Mouse (Mus musculus) MEL (cell line): Measurements from ENCODE around the gene Ubl4a. TPM values are rescaled to one million over a fixed set of nuclear protein-coding genes. Genes with fewer than 3 reads are reported as not detected.

ENCODE experiments used
- DNase-seq: peaks from one replicate; pipeline ENCODE4 v3.0.0; 2011; ENCODE audit warnings: low read depth, low spot score
- H3K27ac ChIP-seq: 2 replicates; pipeline ENCODE4 v1.5.1; 2012; ENCODE audit warnings: low read depth, mild to moderate bottlenecking, control low read depth, low read length, moderate library complexity; ENCODE audit not compliant: control insufficient read depth
- H3K27me3 ChIP-seq, 2 experiments: fragments of 150-350 bp in 1 of 2; sonication (generic) in 1 of 2; 2 replicates each; pipeline ENCODE4 v1.6.1; 2012; ENCODE audit warnings: low read length in 2 of 2, mild to moderate bottlenecking in 2 of 2, improper control_type of control experiment in 1 of 2, moderate library complexity in 1 of 2; ENCODE audit not compliant: insufficient read depth in 2 of 2, control insufficient read depth in 1 of 2
- H3K36me3 ChIP-seq, 2 experiments: 2 replicates each; pipeline ENCODE4 v1.6.1; 2012 to 2014; ENCODE audit warnings: low read length in 2 of 2, improper control_type of control experiment in 1 of 2, inconsistent platforms in 1 of 2, mild to moderate bottlenecking in 1 of 2; ENCODE audit not compliant: insufficient read depth in 2 of 2, control insufficient read depth in 1 of 2
- H3K4me1 ChIP-seq, 2 experiments: fragments of 150-350 bp in 1 of 2; sonication (generic) in 1 of 2; 2 replicates each; pipeline ENCODE4 v1.6.1; 2012; ENCODE audit warnings: low read length in 2 of 2, improper control_type of control experiment in 1 of 2, mild to moderate bottlenecking in 1 of 2; ENCODE audit not compliant: insufficient read depth in 2 of 2, control insufficient read depth in 1 of 2
- H3K4me3 ChIP-seq, 2 experiments: fragments of 150-350 bp in 1 of 2; sonication (generic) in 1 of 2; 2 replicates each; pipeline ENCODE4 v1.5.1; 2012; ENCODE audit warnings: low read depth in 2 of 2, low read length in 2 of 2, mild to moderate bottlenecking in 2 of 2, moderate library complexity in 2 of 2, control low read depth in 1 of 2, improper control_type of control experiment in 1 of 2; ENCODE audit not compliant: control insufficient read depth in 1 of 2, insufficient read depth in 1 of 2
- H3K79me2 ChIP-seq: 2 replicates; pipeline ENCODE4 v1.6.1; 2012; ENCODE audit warnings: mild to moderate bottlenecking, low read length, moderate library complexity; ENCODE audit not compliant: control insufficient read depth, poor library complexity, insufficient read depth
- H3K9ac ChIP-seq: 2 replicates; pipeline ENCODE4 v1.6.1; 2012; ENCODE audit warnings: low read depth, mild to moderate bottlenecking, control low read depth, low read length, moderate library complexity; ENCODE audit not compliant: control insufficient read depth, poor library complexity, severe bottlenecking
- H3K9me3 ChIP-seq: fragments of 150-350 bp; sonication (generic); replicated peaks from 2 replicates; pipeline ENCODE4 v1.6.1; 2012; ENCODE audit warnings: mild to moderate bottlenecking, low read length, improper control_type of control experiment, moderate library complexity; ENCODE audit not compliant: insufficient read depth
- CHD2 ChIP-seq: IDR thresholded peaks from 2 replicates; pipeline ENCODE4 v1.6.1; 2011; ENCODE audit warnings: low read length, improper control_type of control experiment
- CTCF ChIP-seq, 3 experiments: IDR thresholded peaks in 2 of 3; conservative IDR thresholded peaks in 1 of 3; 2 replicates each; pipeline ENCODE4 v1.5.1; 2011 to 2012; ENCODE audit warnings: low read length in 3 of 3, low read depth in 2 of 3, mild to moderate bottlenecking in 2 of 3, improper control_type of control experiment in 1 of 3, inconsistent platforms in 1 of 3, mixed read lengths in 1 of 3, moderate library complexity in 1 of 3; ENCODE audit not compliant: control insufficient read depth in 1 of 3, insufficient read depth in 1 of 3, poor library complexity in 1 of 3, severe bottlenecking in 1 of 3
- E2F4 ChIP-seq: IDR thresholded peaks from 2 replicates; pipeline ENCODE4 v1.6.1; 2011; ENCODE audit warnings: low read depth, low read length, improper control_type of control experiment, borderline replicate concordance
- GABPA ChIP-seq: IDR thresholded peaks from 2 replicates; pipeline ENCODE4 v1.6.1; 2012; ENCODE audit warnings: low read depth, mild to moderate bottlenecking, inconsistent platforms, low read length, improper control_type of control experiment, moderate library complexity
- GATA1 ChIP-seq: IDR thresholded peaks from 2 replicates; pipeline ENCODE4 v1.6.1; 2011; ENCODE audit warnings: low read depth, low read length, improper control_type of control experiment
- HCFC1 ChIP-seq: IDR thresholded peaks from 2 replicates; pipeline ENCODE4 v1.6.1; 2012; ENCODE audit warnings: low read depth, mild to moderate bottlenecking, inconsistent platforms, low read length, improper control_type of control experiment, moderate library complexity
- JUND ChIP-seq: IDR thresholded peaks from 2 replicates; pipeline ENCODE4 v1.6.1; 2011; ENCODE audit warnings: low read depth, mild to moderate bottlenecking, improper control_type of control experiment, low read length
- MAX ChIP-seq: IDR thresholded peaks from 2 replicates; pipeline ENCODE4 v1.6.1; 2011; ENCODE audit warnings: low read length, improper control_type of control experiment
- MXI1 ChIP-seq: IDR thresholded peaks from 2 replicates; pipeline ENCODE4 v1.6.1; 2011; ENCODE audit warnings: mild to moderate bottlenecking, low read depth, low read length, improper control_type of control experiment
- MYC ChIP-seq: IDR thresholded peaks from 2 replicates; pipeline ENCODE4 v1.6.1; 2011; ENCODE audit warnings: low read depth, mild to moderate bottlenecking, low read length, improper control_type of control experiment, moderate library complexity
- NELFE ChIP-seq: IDR thresholded peaks from 2 replicates; pipeline ENCODE4 v1.6.1; 2011; ENCODE audit warnings: low read depth, low read length, improper control_type of control experiment
- POLR2A ChIP-seq, 2 experiments: IDR thresholded peaks; 2 replicates each; pipeline ENCODE4 v1.6.1; 2011 to 2012; ENCODE audit warnings: low read length in 2 of 2, mild to moderate bottlenecking in 2 of 2, control low read depth in 1 of 2, improper control_type of control experiment in 1 of 2, low read depth in 1 of 2, moderate library complexity in 1 of 2; ENCODE audit not compliant: control insufficient read depth in 1 of 2, insufficient read depth in 1 of 2, poor library complexity in 1 of 2
- RAD21 ChIP-seq: IDR thresholded peaks from 2 replicates; pipeline ENCODE4 v1.6.1; 2011; ENCODE audit warnings: mild to moderate bottlenecking, low read depth, low read length, improper control_type of control experiment
- RCOR1 ChIP-seq: IDR thresholded peaks from 2 replicates; pipeline ENCODE4 v1.6.1; 2012; ENCODE audit warnings: low read depth, mild to moderate bottlenecking, inconsistent platforms, low read length, improper control_type of control experiment
- TAL1 ChIP-seq: IDR thresholded peaks from 2 replicates; pipeline ENCODE4 v1.6.1; 2012; ENCODE audit warnings: mild to moderate bottlenecking, inconsistent platforms, low read length, moderate library complexity, mixed read lengths
- TBP ChIP-seq: IDR thresholded peaks from 2 replicates; pipeline ENCODE4 v1.8.0; 2011; ENCODE audit warnings: low read depth, low read length, improper control_type of control experiment
- TCF12 ChIP-seq: IDR thresholded peaks from 2 replicates; pipeline ENCODE4 v1.6.1; 2014; ENCODE audit warnings: low read depth, mild to moderate bottlenecking, inconsistent platforms, low read length, improper control_type of control experiment, moderate library complexity
- USF1 ChIP-seq: IDR thresholded peaks from 2 replicates; pipeline ENCODE4 v1.6.1; 2014; ENCODE audit warnings: low read depth, mild to moderate bottlenecking, inconsistent platforms, low read length, improper control_type of control experiment, moderate library complexity
- USF2 ChIP-seq, 2 experiments: IDR thresholded peaks; 2 replicates each; pipeline ENCODE4 v1.6.1; 2011 to 2012; ENCODE audit warnings: improper control_type of control experiment in 2 of 2, low read length in 2 of 2, borderline replicate concordance in 1 of 2, inconsistent platforms in 1 of 2, low read depth in 1 of 2, mild to moderate bottlenecking in 1 of 2; ENCODE audit not compliant: insufficient read depth in 1 of 2
- polyA plus RNA-seq, 2 experiments: library from polyadenylated mRNA; stranded (reverse) in 1 of 2; unstranded in 1 of 2; fragments of >175 nt in 1 of 2; fragments of >200 nt in 1 of 2; gene quantifications; 2 replicates each; pipeline versions ENCODE4 v1.2.1 to v1.2.4; 2012; ENCODE audit warnings: low replicate concordance in 2 of 2, low read depth in 1 of 2; ENCODE audit not compliant: insufficient read length in 2 of 2, insufficient read depth in 1 of 2, missing spikeins in 1 of 2
- total RNA-seq: library from RNA; depleted of rRNA; stranded (reverse); fragments of 300-350 nt; gene quantifications from 2 replicates; pipeline ENCODE4 v1.2.3, GENCODE M21; 2012

Ubl4a gene
- total and polyA plus RNA-seq, 3 experiments, result 23.4 to 82.4 TPM; not detected in 1

DNA sequence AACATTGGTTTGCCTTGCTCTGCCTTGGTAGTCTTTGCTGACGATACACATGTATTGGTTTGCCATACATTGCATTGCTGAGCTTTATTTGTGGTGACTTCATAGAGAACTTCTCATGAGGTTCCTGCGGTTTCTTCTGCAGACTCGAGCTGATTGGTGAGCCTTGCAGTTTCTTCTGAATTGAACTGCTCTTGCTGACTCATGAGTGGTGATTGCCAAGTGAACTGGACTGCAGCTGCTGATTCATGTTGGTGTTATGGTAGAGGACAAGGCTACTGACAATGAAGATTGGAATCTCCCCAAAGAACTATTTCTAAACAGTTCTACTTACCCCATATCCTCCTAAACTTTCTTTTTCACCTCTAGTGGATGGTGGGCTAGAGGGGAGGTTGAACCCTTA lies 27.1 kb upstream of the Ubl4a start:
- H3K4me3 ChIP-seq, result no peak overlapping the region
- TF ChIP-seq USF2 (IDR thresholded peaks at IDR 0.05; ENCODE audit: borderline replicate concordance in 1 of 2, insufficient read depth in 1 of 2, low read depth in 1 of 2, low read length in 2 of 2) (no peak), MYC (no peak), E2F4 (no peak)
- no peak overlapping the region for H3K27ac ChIP-seq
- no peaks in the 10 kb centered on the region for H3K4me1 ChIP-seq
- H3K79me2 ChIP-seq, result no peaks in the 10 kb centered on the region
- no peaks in the 10 kb centered on the region for H3K27me3 ChIP-seq
- no peaks in the 10 kb centered on the region for H3K36me3 ChIP-seq
- no peaks in the 10 kb centered on the region for H3K9me3 ChIP-seq
- H3K9ac ChIP-seq, result no peak overlapping the region
- DNase-seq, result peak; percentile 27

DNA sequence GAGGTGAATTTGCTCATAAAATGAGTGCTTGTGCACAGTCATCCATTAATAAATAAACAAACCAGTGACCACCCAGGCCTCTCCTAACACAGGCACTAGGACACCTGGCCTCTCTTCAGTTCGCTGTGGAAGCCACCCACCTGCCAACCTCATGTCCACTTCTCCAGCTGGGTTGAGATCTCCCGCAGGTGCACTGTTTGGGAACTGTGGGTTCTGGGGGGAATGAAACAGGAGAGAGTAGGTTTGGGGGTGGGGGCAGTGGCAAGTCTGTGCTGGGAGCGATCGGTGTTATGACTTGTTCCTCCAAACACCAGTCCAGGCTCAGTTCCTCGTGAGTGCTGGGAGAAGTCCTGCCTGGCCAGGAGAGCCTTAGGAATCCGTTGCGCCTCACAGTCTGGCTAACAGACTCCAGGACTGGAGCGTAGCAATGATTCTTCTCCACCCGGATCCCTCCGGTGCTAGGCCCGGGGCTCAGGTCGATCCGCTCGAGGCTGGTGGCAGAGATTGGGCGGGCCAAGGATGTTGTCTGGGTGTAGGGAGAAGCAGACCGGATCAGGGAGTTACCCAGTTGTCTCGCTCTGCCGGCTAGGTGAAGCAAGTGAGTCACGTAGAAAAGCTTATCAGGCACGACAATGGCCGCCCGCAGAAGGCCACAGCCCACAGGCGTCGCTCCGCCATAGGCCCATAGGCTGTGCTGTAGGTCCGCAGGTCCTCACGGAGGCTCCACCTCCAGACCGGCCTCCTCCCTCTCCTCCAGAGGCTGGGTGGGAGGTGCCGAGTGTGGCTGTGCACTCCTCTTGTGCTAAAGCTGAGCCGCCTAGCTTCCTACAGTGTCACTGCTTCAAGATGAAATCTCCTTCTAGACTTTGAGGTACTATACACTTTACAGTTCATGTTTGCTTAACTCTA lies 19.8 kb upstream of the Ubl4a start, which contains the start of the genes Fam3a and Ikbkg:
Gene Fam3a (minus strand): TSS at position 738 of the 909 bp plus-strand sequence.
Gene Ikbkg (plus strand): TSS at position 756 of the 909 bp plus-strand sequence.
- H3K27ac ChIP-seq, result peak within 1 kb of the TSS; percentile 83
- peaks cover 0 to 10% of the 10 kb centered on the region in 2 experiments; a peak in 2 of 4 replicates for H3K36me3 ChIP-seq
- no peaks in the 10 kb centered on the region; the same call in 1 of the 2 replicates for H3K79me2 ChIP-seq
- peak; percentile 94 for DNase-seq
- no peaks in the 10 kb centered on the region for H3K9me3 ChIP-seq
- H3K4me3 ChIP-seq, result peak within 1 kb of the TSS; percentile 80 to 85
- no peaks in the 10 kb centered on the region for H3K27me3 ChIP-seq
- TF ChIP-seq JUND (peak; percentile 42; the same call in 1 of the 2 replicates), MAX (no peak), USF1 (no peak), MYC (no peak), TCF12 (peak; percentile 32; the same call in 1 of the 2 replicates), TBP (peak; percentile 65; the same call in 1 of the 2 replicates), POLR2A (IDR thresholded peaks at IDR 0.05; ENCODE audit: control insufficient read depth in 1 of 2, insufficient read depth in 1 of 2, low read depth in 1 of 2, low read length in 2 of 2, poor library complexity in 1 of 2) (peak; percentile 44 to 80; a peak in 3 of 4 replicates), TAL1 (peak; percentile 46), HCFC1 (peak; percentile 73), RCOR1 (no peak), GATA1 (0 out of 2 replicates have a peak, but pooled peaks have one; percentile 33), RAD21 (peak; percentile 0; the same call in 1 of the 2 replicates), NELFE (peak; percentile 73), CTCF (IDR thresholded peaks at IDR 0.05 in 2 of 3, conservative IDR thresholded peaks at IDR 0.05 in 1 of 3; ENCODE audit: control insufficient read depth in 1 of 3, insufficient read depth in 1 of 3, low read depth in 2 of 3, low read length in 3 of 3, poor library complexity in 1 of 3, severe bottlenecking in 1 of 3) (peak in 1 of 3 experiments; percentile 20; a peak in 1 of 6 replicates), GABPA (no peak), MXI1 (peak; percentile 35; the same call in 1 of the 2 replicates), CHD2 (no peak)
- peak within 1 kb of the TSS; percentile 79 for H3K9ac ChIP-seq
- H3K4me1 ChIP-seq, result peaks cover 0 to 6% of the 10 kb centered on the region in 2 experiments; a peak in 1 of 4 replicates
